Mouse (Mus musculus) ES-E14 (cell line): ENCODE measurements around the gene St6galnac4. TPM values are rescaled to one million over a fixed set of nuclear protein-coding genes. Genes with fewer than 3 reads are reported as not detected.
A peak's percentile ranks its signal among the peaks of the same experiment; 100 is the strongest.

ENCODE experiments used
- DNase-seq: peaks from one replicate; pipeline ENCODE4 v3.0.0-alpha.2; 2013; ENCODE audit warnings: low read depth, low spot score
- H3K27ac ChIP-seq: 2 replicates; pipeline ENCODE4 v1.5.1; 2012; ENCODE audit warnings: low read depth, mild to moderate bottlenecking, low read length, moderate library complexity, mixed read lengths; ENCODE audit not compliant: poor library complexity, insufficient read depth, severe bottlenecking
- H3K36me3 ChIP-seq: 2 replicates; pipeline ENCODE4 v1.6.1; 2012; ENCODE audit warnings: mild to moderate bottlenecking, low read length, moderate library complexity, mixed read lengths; ENCODE audit not compliant: control insufficient read depth, poor library complexity, insufficient read depth, severe bottlenecking
- H3K4me1 ChIP-seq, 2 experiments: fragments of 150-350 bp in 1 of 2; sonication (generic) in 1 of 2; 2 replicates each; pipeline ENCODE4 v1.6.1; 2012; ENCODE audit warnings: low read length in 2 of 2, mild to moderate bottlenecking in 1 of 2, mixed read lengths in 1 of 2; ENCODE audit not compliant: control insufficient read depth in 2 of 2, insufficient read depth in 2 of 2, poor library complexity in 1 of 2
- H3K4me3 ChIP-seq, 2 experiments: fragments of 150-350 bp in 1 of 2; sonication (generic) in 1 of 2; 2 replicates each; pipeline ENCODE4 v1.5.1; 2012; ENCODE audit warnings: low read length in 2 of 2, low read depth in 1 of 2, mild to moderate bottlenecking in 1 of 2, mixed read lengths in 1 of 2; ENCODE audit not compliant: insufficient read depth in 1 of 2, poor library complexity in 1 of 2, severe bottlenecking in 1 of 2
- H3K9ac ChIP-seq: 2 replicates; pipeline ENCODE4 v1.6.1; 2012; ENCODE audit warnings: low read depth, mild to moderate bottlenecking, low read length, mixed read lengths; ENCODE audit not compliant: poor library complexity, insufficient read depth, severe bottlenecking
- H3K9me3 ChIP-seq: fragments of 150-350 bp; sonication (generic); 2 replicates; pipeline ENCODE4 v1.6.1; 2012; ENCODE audit warnings: low read depth, mild to moderate bottlenecking, low read length; ENCODE audit not compliant: control insufficient read depth, insufficient read depth
- CHD2 ChIP-seq: IDR thresholded peaks from 2 replicates; pipeline ENCODE4 v1.6.1; 2014; ENCODE audit warnings: mild to moderate bottlenecking, low read depth, low read length, inconsistent platforms
- HCFC1 ChIP-seq: IDR thresholded peaks from 2 replicates; pipeline ENCODE4 v1.6.1; 2012; ENCODE audit warnings: low read length, inconsistent platforms, borderline replicate concordance; ENCODE audit not compliant: insufficient read depth
- MAFK ChIP-seq: IDR thresholded peaks from 2 replicates; pipeline ENCODE4 v1.6.1; 2014; ENCODE audit warnings: mild to moderate bottlenecking, low read depth, low read length, inconsistent platforms; ENCODE audit not compliant: insufficient read depth
- ZC3H11A ChIP-seq: IDR thresholded peaks from 2 replicates; pipeline ENCODE4 v1.6.1; 2012; ENCODE audit warnings: low read depth, mild to moderate bottlenecking, inconsistent platforms, low read length, borderline replicate concordance
- ZNF384 ChIP-seq: IDR thresholded peaks from 2 replicates; pipeline ENCODE4 v1.6.1; 2012; ENCODE audit warnings: low read depth, low read length, inconsistent platforms
- in situ Hi-C, 2 experiments: fragments of 600-800 bp; cut with MboI; formaldehyde crosslinking; loops; one replicate each; pipeline ENCODE4 v1.15.1; 2025; ENCODE audit warnings: low sequenced_read_pairs in 2 of 2, inconsistent platforms in 1 of 2; ENCODE audit not compliant: unreplicated experiment in 2 of 2
- total RNA-seq: library from RNA; depleted of rRNA; stranded (reverse); fragments of 300-350 nt; gene quantifications from 2 replicates; pipeline ENCODE4 v1.2.3, GENCODE M21; 2012

The St6galnac4 gene
- total RNA-seq, 1 experiment = 9.4 TPM

GRCm38 (mm10) chr2:32576532-32576931 is 10.4 kb upstream of the St6galnac4 start:
- H3K9ac ChIP-seq = no peak overlapping the region
- H3K9me3 ChIP-seq = no peaks in the 10 kb centered on the region
- H3K27ac ChIP-seq = no peak overlapping the region
- no peak for DNase-seq
- no peak overlapping the region for H3K4me3 ChIP-seq
- H3K4me1 ChIP-seq = peaks cover 0 to 4% of the 10 kb centered on the region in 2 experiments; a peak in 2 of 4 replicates
- TF ChIP-seq ZNF384 (no peak), ZC3H11A (no peak), HCFC1 (no peak), CHD2 (no peak), MAFK (no peak)
- H3K36me3 ChIP-seq = peaks cover 7% of the 10 kb centered on the region; the same call in 1 of the 2 replicates
- in situ Hi-C loops = no loop called here

GRCm38 (mm10) chr2:32578146-32579046 is 8.5 kb upstream of the St6galnac4 start:
- H3K9ac ChIP-seq = no peak overlapping the region
- in situ Hi-C loops = no loop called here
- no peak overlapping the region for H3K27ac ChIP-seq
- 0 out of 2 replicates have a peak, but pooled peaks cover 1% of the 10 kb centered on the region for H3K36me3 ChIP-seq
- no peak for DNase-seq
- no peak overlapping the region for H3K4me3 ChIP-seq
- TF ChIP-seq MAFK (no peak), CHD2 (no peak), HCFC1 (no peak), ZC3H11A (no peak), ZNF384 (no peak)
- H3K4me1 ChIP-seq = peaks cover 0 to 6% of the 10 kb centered on the region in 2 experiments; a peak in 1 of 4 replicates
- H3K9me3 ChIP-seq = no peaks in the 10 kb centered on the region

GRCm38 (mm10) chr2:32581450-32582095 is 5.3 kb upstream of the St6galnac4 start:
- TF ChIP-seq ZC3H11A = no peak
- no peak for TF ChIP-seq ZNF384
- no peak for TF ChIP-seq MAFK
- TF ChIP-seq CHD2 = peak; percentile 83
- TF ChIP-seq HCFC1 = no peak
- H3K4me3 ChIP-seq = peak overlapping the region in 1 of 2 experiments; percentile 35; a peak in 2 of 4 replicates
- H3K9me3 ChIP-seq = no peaks in the 10 kb centered on the region
- no peak overlapping the region for H3K27ac ChIP-seq
- no peak overlapping the region for H3K9ac ChIP-seq
- peaks cover 2 to 3% of the 10 kb centered on the region in 2 experiments; a peak in 3 of 4 replicates for H3K4me1 ChIP-seq
- no peaks in the 10 kb centered on the region for H3K36me3 ChIP-seq
- in situ Hi-C loops = no loop called here
- peak; percentile 60 for DNase-seq

- peak; percentile 83 for DNase-seq
- H3K9ac ChIP-seq = peak overlapping the region; percentile 22; the same call in 1 of the 2 replicates
- peaks cover 3 to 7% of the 10 kb centered on the region in 2 experiments; a peak in 3 of 4 replicates for H3K4me1 ChIP-seq
- no peak overlapping the region for H3K27ac ChIP-seq
- TF ChIP-seq ZNF384 (no peak), HCFC1 (no peak), ZC3H11A (peak; percentile 57; the same call in 1 of the 2 replicates), MAFK (no peak)
- in situ Hi-C loops = no loop called here
- H3K4me3 ChIP-seq = peak overlapping the region; percentile 26 to 30
- no peaks in the 10 kb centered on the region for H3K36me3 ChIP-seq
- H3K9me3 ChIP-seq = no peaks in the 10 kb centered on the region
These were observed 3.8 kb upstream of the St6galnac4 start for GRCm38 (mm10) chr2:32582830-32583799.
